Mouse (Mus musculus): ENCODE results near the gene Capg.
"Not testable (repeated sequence)": the region's sequence is repeated elsewhere in the genome, so short reads cannot be mapped to it uniquely, and the experiment has no call there.

Gene Capg

DNA sequence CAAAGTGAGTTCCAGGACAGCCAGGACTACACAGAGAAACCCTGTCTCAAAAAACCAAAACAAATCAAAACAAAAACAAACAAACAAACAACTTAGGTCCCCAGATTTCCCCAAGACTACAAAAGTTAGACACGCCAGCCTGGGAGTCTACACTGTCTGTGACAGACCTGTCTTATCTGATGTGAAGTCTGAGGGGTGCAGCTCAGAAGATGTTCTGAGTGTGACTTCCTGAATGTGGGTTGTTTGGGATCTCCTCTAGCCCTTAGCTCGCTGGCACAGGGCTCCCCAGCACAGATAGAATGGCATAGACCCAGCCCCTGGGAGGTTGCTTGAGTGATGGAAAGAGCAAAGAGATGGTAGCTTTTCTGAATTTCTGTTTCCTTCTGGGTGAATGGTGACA is 20.0 kb upstream of the Capg start:
- in situ Hi-C loops (cut with MboI; ENCODE audit: low pct_unique_long_range_greater_than_20kb in 1 of 2, low sequenced_read_pairs in 2 of 2, unreplicated experiment in 1 of 2), result loop anchor here in 1 of 2 experiments (5.0 kb wide), 1 partner anchor 97 kb away; no protein-coding TSS in a partner anchor

DNA sequence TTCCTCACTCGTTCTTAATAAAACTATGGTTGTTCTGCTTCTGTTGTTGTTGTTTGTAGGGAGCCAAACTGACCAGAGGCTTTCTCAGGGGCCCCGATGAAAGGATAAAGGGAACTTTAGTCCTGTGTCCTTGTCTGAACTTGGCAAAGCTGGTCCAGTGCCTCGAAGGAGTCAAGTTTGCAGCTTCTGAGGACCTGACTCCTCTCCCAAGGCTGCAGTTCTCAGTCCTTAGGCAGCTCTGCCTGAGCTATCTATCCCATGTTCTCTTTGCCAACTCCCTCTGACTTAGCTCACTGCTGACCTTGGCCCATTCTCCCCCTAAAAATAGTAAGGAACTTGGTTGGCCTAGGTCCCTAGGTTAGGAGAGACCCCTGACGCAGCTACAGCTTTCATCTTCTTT is 17.1 kb upstream of the Capg start:
- in situ Hi-C loops (cut with MboI; ENCODE audit: low pct_unique_long_range_greater_than_20kb in 1 of 2, low sequenced_read_pairs in 2 of 2, unreplicated experiment in 1 of 2), result no loop called here

DNA sequence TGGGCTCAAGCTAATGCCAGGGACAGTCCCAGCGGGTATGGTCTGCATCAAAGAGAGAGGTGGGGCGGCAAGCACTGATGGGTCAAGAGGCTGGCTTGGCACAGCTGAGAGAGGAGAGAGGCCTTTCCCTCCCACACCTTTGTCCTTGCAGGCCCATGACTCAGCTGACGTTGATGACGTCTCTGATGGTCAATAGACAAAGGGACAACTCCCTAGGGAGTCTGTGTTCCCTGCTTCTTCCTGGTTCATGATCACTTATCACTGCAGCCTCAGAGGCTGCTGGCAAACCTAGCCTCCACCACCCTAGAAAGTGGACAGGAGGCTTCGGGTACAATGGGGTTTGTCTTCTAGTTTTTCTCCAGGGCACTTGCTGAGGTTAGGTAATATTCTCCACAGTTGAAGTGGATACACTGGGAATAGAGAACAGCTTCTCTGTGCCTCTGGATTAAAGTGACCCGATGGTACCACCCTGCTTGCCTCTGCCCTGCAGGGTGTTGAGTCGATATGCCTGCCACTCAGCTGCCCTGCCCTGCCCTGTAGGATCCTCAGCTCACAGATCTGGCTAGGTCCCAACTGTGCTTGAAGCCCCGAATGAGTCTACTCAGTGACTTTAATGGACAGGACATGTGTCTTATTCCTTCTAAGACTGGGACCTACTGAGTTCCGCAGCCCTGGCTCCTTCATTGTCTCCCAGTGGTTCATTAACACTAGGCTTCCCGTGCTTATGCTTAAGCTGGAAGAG is 15.6 kb upstream of the Capg start:
- in situ Hi-C loops (cut with MboI; ENCODE audit: low pct_unique_long_range_greater_than_20kb in 1 of 2, low sequenced_read_pairs in 2 of 2, unreplicated experiment in 1 of 2), result no loop called here

DNA sequence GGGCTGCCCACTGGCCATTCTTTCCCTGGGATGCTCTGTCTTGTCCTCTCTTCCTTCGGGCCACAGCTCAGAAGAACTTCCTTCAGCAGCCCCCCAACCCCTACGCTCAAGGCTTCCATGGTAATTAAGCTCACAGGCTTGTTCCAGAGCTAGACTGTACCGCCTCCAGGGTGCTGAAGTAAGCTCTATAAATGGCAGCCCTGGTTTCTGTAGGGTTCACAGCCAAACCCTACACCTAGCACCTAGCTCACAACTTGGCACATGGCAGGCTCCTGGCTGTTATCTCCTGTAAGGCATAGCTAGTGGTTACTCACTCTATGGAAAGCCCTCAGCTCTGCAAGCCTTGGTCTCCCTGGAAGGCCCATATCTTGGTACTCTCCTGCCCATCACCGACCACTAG is 11.6 kb upstream of the Capg start:
- in situ Hi-C loops (cut with MboI; ENCODE audit: low pct_unique_long_range_greater_than_20kb in 1 of 2, low sequenced_read_pairs in 2 of 2, unreplicated experiment in 1 of 2), result no loop called here

DNA sequence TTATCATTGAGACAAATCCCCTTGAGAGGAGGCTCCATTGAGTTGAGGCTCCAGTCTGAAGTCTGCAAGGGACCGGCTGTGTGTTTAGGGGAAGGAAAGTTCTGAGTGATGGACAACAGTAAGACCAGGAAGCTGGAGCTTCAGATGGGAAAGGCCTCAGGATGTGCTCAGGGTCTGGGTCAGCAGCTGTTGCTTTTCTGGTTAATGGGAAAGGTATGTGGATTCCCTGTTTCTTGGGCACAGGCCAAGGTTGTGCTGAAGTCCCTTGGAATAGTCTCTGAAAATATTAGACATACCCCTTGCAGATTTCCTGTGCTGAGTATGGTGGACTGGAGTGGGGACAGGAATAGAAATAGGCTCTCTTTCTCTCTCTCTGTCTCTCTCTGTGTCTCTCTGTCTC is 10.6 kb upstream of the Capg start:
- in situ Hi-C loops (cut with MboI; ENCODE audit: low pct_unique_long_range_greater_than_20kb in 1 of 2, low sequenced_read_pairs in 2 of 2, unreplicated experiment in 1 of 2), result not testable (repeated sequence)

DNA sequence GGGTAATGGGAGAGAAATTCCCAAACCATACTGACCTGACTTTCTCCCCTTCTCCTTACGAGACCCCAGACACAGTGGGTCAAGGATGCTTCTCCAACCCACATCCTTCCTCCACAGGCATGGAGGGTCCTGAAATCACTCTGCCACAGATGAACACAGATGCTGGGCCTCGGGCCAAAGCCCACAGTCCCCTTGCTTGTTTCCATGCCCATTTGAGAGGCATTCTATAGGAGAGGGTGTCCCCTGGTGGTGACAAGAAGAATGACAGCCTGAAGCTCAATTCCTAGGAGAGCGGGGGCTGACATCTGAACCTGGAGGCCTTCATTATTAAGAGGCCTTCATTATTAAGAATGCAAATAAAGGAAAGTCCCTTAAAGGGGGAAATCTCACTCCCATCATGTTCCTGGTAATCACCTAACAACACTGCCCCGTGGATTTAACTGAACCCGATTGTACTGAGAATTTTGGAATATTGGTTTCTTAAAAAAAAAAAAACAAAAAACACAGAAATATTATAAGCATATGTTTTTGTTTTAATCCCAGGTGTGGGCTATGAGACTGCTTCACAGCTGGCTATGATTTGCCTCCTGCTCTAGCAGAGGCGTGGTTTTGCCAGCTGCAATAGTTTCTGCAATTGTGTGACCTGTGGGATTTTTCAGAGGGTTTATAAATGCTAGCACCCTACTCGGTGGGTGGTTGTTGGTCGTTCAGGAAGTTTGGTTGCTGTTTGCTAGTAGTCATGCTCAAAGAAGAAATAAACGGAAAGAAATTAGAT is 10.0 kb upstream of the Capg start:
- in situ Hi-C loops (cut with MboI; ENCODE audit: low pct_unique_long_range_greater_than_20kb in 1 of 2, low sequenced_read_pairs in 2 of 2, unreplicated experiment in 1 of 2), result no loop called here

GRCm38 (mm10) chr6:72535165-72535564 is 9.0 kb upstream of the Capg start:
- in situ Hi-C loops (cut with MboI; ENCODE audit: low pct_unique_long_range_greater_than_20kb in 1 of 2, low sequenced_read_pairs in 2 of 2, unreplicated experiment in 1 of 2), result loop anchor here in 1 of 2 experiments (5.0 kb wide), 2 partner anchors 37 to 108 kb away; no protein-coding TSS in a partner anchor

GRCm38 (mm10) chr6:72537998-72538500 is 6.1 kb upstream of the Capg start:
- in situ Hi-C loops (cut with MboI; ENCODE audit: low pct_unique_long_range_greater_than_20kb in 1 of 2, low sequenced_read_pairs in 2 of 2, unreplicated experiment in 1 of 2), result loop anchor here in 1 of 2 experiments (5.0 kb wide), 2 partner anchors 34 to 111 kb away; no protein-coding TSS in a partner anchor

DNA sequence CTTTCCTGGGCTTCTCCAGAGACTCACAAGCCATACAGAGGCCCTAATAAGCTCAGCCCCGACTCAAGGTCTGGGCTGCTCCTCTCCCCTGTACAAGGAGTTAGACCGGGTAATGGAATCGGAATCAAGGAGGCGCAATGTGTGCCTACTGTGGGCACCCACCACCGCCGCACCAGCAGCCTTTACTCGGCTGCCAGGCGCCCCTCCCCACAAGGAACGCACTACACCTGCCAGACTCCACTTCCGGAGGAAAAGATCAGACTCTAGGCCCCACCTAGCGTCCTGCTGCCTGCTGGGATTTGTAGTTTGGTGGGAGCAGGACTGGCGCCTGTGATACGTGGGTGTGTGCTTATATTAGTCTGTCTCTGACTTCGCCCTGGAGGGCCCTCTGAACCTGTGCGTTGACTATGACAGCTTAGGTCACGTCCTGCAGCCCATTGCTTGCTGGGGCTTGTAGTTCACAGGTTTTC is 5.6 kb upstream of the Capg start:
- in situ Hi-C loops (cut with MboI; ENCODE audit: low pct_unique_long_range_greater_than_20kb in 1 of 2, low sequenced_read_pairs in 2 of 2, unreplicated experiment in 1 of 2), result loop anchor here in 1 of 2 experiments (5.0 kb wide), 2 partner anchors 34 to 111 kb away; no protein-coding TSS in a partner anchor

DNA sequence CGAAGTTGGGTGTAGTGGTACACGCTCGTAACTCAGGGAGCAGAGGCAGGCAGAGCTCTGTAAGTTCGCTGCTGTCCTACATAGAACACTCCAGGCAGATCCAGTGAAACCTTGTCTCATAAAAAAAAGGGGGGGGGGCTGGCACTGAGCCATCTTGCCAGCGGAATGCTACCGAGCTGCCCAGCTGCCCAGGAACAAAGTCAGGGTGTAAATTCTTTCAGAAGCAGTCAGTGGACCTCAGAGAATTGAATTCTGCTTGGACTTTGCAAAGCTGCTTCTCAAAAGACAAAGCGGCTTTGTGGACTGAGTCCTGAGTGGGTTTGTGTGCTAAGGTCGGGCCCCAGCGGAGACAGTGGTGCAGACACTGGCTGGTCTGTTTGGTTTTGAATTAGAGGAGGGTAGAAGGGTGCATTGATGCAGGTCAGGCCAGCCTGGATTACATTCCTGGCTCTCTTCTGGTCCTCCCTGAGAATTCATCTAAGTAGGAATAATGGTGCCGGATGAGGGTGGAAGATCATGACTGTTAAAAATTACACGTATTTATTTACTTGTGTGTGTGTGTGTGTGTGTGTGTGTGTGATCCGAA is 833 bp upstream of the Capg start:
- in situ Hi-C loops (cut with MboI; ENCODE audit: low pct_unique_long_range_greater_than_20kb in 1 of 2, low sequenced_read_pairs in 2 of 2, unreplicated experiment in 1 of 2), result no loop called here

DNA sequence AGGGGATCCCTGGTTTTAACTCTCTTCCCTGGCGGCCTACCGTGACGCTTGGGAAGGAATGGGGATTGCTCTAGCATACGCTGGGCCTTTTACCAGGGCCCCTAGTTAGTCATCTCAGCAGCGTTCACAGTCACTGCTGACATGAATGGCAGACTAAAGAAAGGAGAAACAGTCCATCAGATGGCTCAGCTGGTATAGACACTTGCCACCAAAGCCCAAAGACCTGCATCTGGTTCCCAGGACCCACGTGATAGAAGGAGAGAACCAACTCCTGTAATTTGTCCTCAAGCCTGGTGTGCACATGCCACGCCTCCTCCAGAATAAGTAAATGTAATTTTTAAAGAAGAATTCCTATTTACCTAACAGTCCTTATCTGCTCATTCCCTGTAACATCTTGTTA is 1.2 kb downstream of the Capg start:
- in situ Hi-C loops (cut with MboI; ENCODE audit: low pct_unique_long_range_greater_than_20kb in 1 of 2, low sequenced_read_pairs in 2 of 2, unreplicated experiment in 1 of 2), result no loop called here

- in situ Hi-C loops (cut with MboI; ENCODE audit: low pct_unique_long_range_greater_than_20kb in 1 of 2, low sequenced_read_pairs in 2 of 2, unreplicated experiment in 1 of 2), result no loop called here
These were observed 2.9 kb downstream of the Capg start for GRCm38 (mm10) chr6:72547121-72547520.

GRCm38 (mm10) chr6:72547862-72548261 is 3.7 kb downstream of the Capg start:
- in situ Hi-C loops (cut with MboI; ENCODE audit: low pct_unique_long_range_greater_than_20kb in 1 of 2, low sequenced_read_pairs in 2 of 2, unreplicated experiment in 1 of 2), result no loop called here

DNA sequence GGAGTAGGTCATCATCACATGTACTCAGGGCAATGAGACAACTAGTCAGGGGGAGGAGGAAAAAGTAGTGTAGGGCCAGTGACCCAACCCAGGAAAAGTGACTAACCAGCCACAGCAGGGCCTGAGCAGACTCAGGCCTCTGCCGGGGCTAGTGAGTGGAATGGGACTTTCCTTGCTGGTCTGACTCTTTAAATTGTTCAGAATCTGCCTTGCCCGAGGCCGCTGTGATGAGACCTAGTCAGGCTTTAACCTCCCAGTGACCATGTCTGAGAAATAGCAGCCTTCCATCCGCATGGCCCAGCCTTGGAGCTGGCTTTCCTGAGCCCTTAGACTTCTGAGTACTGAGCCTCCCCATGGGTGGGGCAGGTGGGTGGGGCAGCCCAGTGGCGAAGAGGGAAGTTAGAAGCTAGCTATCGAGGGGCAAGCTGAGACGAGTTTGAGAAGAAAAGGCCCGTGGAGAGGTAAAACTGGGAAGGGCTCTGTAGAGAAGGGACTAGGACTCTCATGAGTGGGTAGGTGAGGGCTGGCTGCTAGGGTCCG is 4.9 kb downstream of the Capg start:
- in situ Hi-C loops (cut with MboI; ENCODE audit: low pct_unique_long_range_greater_than_20kb in 1 of 2, low sequenced_read_pairs in 2 of 2, unreplicated experiment in 1 of 2), result no loop called here

DNA sequence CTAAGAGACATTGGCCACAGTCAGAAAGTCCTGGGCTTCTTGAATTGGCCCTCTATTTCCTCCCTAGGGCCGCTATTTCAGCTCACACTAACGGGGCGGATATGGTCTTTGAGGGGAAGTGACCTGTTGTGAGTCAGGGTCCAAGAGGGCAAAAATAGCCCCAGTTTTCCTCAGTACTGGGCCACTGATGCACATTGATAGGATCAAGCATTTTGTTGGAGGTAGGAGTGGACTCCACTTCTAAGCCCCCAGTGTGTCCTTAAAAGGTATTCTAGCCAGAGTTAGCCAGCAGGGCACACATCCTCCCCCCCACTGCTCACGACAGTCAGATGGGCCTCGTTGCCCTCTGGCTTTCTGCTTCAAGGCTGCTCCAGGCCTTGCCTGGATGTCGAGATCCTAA is 5.8 kb downstream of the Capg start:
- in situ Hi-C loops (cut with MboI; ENCODE audit: low pct_unique_long_range_greater_than_20kb in 1 of 2, low sequenced_read_pairs in 2 of 2, unreplicated experiment in 1 of 2), result loop anchor here (5.0 to 25.0 kb wide), 2 partner anchors 282 to 287 kb away; no protein-coding TSS in a partner anchor

DNA sequence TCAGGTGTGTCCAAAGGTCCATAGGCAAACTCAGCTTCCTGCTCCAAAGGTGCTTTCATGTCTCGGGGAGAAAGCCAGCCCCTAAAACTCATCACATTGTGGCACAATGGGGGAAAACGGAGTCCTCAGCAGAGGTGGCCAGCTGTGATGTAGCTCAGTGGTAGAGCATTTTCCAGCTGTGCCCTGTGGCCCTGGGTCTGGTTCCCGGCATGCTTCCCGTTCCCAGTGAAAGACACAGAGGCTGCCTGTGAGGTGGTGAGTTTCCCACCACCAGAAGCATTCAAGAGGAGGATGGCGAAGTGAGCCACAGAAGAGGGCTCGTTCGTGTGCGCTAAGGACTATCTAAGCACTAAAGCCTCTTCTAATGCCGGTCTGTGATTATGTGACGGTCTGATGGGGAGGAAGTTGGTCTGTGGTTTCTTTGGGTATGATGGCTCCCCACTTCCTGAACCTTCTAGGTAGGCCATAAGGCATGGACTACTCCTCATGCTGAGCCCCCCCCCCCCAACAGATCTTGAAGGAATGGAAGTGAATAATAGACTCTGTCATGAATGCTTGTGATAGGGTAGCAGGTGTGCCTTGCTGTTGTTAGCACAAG is 6.4 kb downstream of the Capg start:
- in situ Hi-C loops (cut with MboI; ENCODE audit: low pct_unique_long_range_greater_than_20kb in 1 of 2, low sequenced_read_pairs in 2 of 2, unreplicated experiment in 1 of 2), result loop anchor here (5.0 to 25.0 kb wide), 2 partner anchors 282 to 287 kb away; no protein-coding TSS in a partner anchor

GRCm38 (mm10) chr6:72552171-72553078 is 8.2 kb downstream of the Capg start:
- in situ Hi-C loops (cut with MboI; ENCODE audit: low pct_unique_long_range_greater_than_20kb in 1 of 2, low sequenced_read_pairs in 2 of 2, unreplicated experiment in 1 of 2), result loop anchor here (5.0 to 25.0 kb wide), 2 partner anchors 280 to 285 kb away; no protein-coding TSS in a partner anchor

Measured in mouse embryonic stem cell (cell line).